Mouse (Mus musculus) lung, postnatal 0 days (tissue): ENCODE results near the gene Tbc1d1. TPM values are rescaled to one million over a fixed set of nuclear protein-coding genes. Genes with fewer than 3 reads are reported as not detected.

Experiments used
- ATAC-seq: fragments of 200-750 bp; cut with Nextera tagmentation; 2 replicates; pipeline ENCODE4 v1.8.0; 2017; ENCODE audit warnings: moderate library complexity
- DNase-seq: peaks from one replicate; pipeline ENCODE4 v3.0.0-alpha.2; 2016; ENCODE audit warnings: low spot score
- H3K27ac ChIP-seq: fragments of 300-500 bp; sonication (generic); 2 replicates; pipeline ENCODE4 v1.5.1; 2014; ENCODE audit warnings: antibody characterized with exemption, mild to moderate bottlenecking, low read length, mixed read lengths
- H3K27me3 ChIP-seq: fragments of 300-500 bp; sonication (generic); replicated peaks from 2 replicates; pipeline ENCODE4 v1.6.1; 2014; ENCODE audit warnings: low read length, mixed read lengths; ENCODE audit not compliant: insufficient read depth
- H3K36me3 ChIP-seq: fragments of 300-500 bp; sonication (generic); 2 replicates; pipeline ENCODE4 v1.6.1; 2014; ENCODE audit warnings: low read length, mixed read lengths; ENCODE audit not compliant: insufficient read depth
- H3K4me1 ChIP-seq: fragments of 300-500 bp; sonication (generic); 2 replicates; pipeline ENCODE4 v1.6.1; 2014; ENCODE audit warnings: antibody characterized with exemption, low read depth, low read length, mixed read lengths; ENCODE audit not compliant: insufficient read depth
- H3K4me2 ChIP-seq: fragments of 300-500 bp; sonication (generic); replicated peaks from 2 replicates; pipeline ENCODE4 v1.6.1; 2014; ENCODE audit warnings: low read depth, mild to moderate bottlenecking, low read length, moderate library complexity, mixed read lengths
- H3K4me3 ChIP-seq: fragments of 300-500 bp; sonication (generic); 2 replicates; pipeline ENCODE4 v1.5.1; 2014; ENCODE audit warnings: low read depth, low read length
- H3K9ac ChIP-seq: fragments of 300-500 bp; sonication (generic); replicated peaks from 2 replicates; pipeline ENCODE4 v1.6.1; 2014; ENCODE audit warnings: low read depth, mild to moderate bottlenecking
- H3K9me3 ChIP-seq: fragments of 300-500 bp; sonication (generic); 2 replicates; pipeline ENCODE4 v1.6.1; 2016; ENCODE audit warnings: low read length, mixed read lengths
- CTCF ChIP-seq: IDR thresholded peaks from 2 replicates; pipeline ENCODE4 v1.5.1; 2016; ENCODE audit warnings: antibody characterized with exemption, mild to moderate bottlenecking
- EP300 ChIP-seq: IDR thresholded peaks from 2 replicates; pipeline ENCODE4 v1.6.1; 2016; ENCODE audit warnings: antibody characterized with exemption, mild to moderate bottlenecking, control low read depth
- WGBS: fragments of 180-500 bp; shearing (Covaris S2); extraction: QIAGEN DNeasy Blood & Tissue Kit; methylation state at CpG from one replicate; pipeline ENCODE4 v1.1.7; 2014; 5-methylcytosine and 5-hydroxymethylcytosine counted together
- polyA plus RNA-seq: library from polyadenylated mRNA; unstranded; fragments of >200 nt; fragmentation: Nextera tagmentation; extraction: Ambion mirVana; gene quantifications from 2 replicates; pipeline ENCODE4 v1.2.1, GENCODE M21; 2015

Tbc1d1 gene
- polyA plus RNA-seq, 1 experiment from 2014 or later, result 15.3 TPM

GRCm38 (mm10) chr5:64312295-64312694 lies 156.2 kb downstream of the Tbc1d1 start:
- ATAC-seq (no peak), DNase-seq (no peak)
- 57% methylated on average over 5 of the region's 5 CpGs for WGBS
- TF ChIP-seq EP300 (no peak), CTCF (no peak)
- Histone ChIP-seq H3K9ac (no peak overlapping the region), H3K27me3 (no peaks in the 10 kb centered on the region), H3K4me2 (no peak overlapping the region), H3K4me3 (no peak overlapping the region), H3K9me3 (no peaks in the 10 kb centered on the region), H3K4me1 (no peaks in the 10 kb centered on the region), H3K27ac (no peak overlapping the region), H3K36me3 (no peaks in the 10 kb centered on the region)

- ATAC-seq (peak; percentile 63), DNase-seq (peak; percentile 53)
- WGBS, result 59% methylated on average over 1 of the region's 1 CpGs
Observed at GRCm38 (mm10) chr5:64313481-64313880, 157.4 kb downstream of the Tbc1d1 start.

GRCm38 (mm10) chr5:64314288-64315052 lies 158.4 kb downstream of the Tbc1d1 start:
- Histone ChIP-seq H3K4me2 (no peak overlapping the region), H3K4me3 (no peak overlapping the region), H3K27me3 (no peaks in the 10 kb centered on the region), H3K27ac (no peak overlapping the region), H3K4me1 (no peaks in the 10 kb centered on the region), H3K9me3 (no peaks in the 10 kb centered on the region), H3K9ac (no peak overlapping the region), H3K36me3 (no peaks in the 10 kb centered on the region)
- ATAC-seq (no peak), DNase-seq (no peak)
- TF ChIP-seq CTCF (no peak), EP300 (no peak)
- WGBS, result 43% methylated on average over 6 of the region's 6 CpGs

More at GRCm38 (mm10) chr5:64313481-64313880, 157.4 kb downstream of the Tbc1d1 start:
- no peak overlapping the region for H3K4me2 ChIP-seq
- no peaks in the 10 kb centered on the region for H3K27me3 ChIP-seq
- H3K4me3 ChIP-seq, result no peak overlapping the region
- no peak overlapping the region for H3K9ac ChIP-seq
- H3K27ac ChIP-seq, result peak overlapping the region; percentile 32; the same call in 1 of the 2 replicates
- no peaks in the 10 kb centered on the region for H3K4me1 ChIP-seq
- no peak for TF ChIP-seq EP300
- peak; percentile 47 for TF ChIP-seq CTCF
- no peaks in the 10 kb centered on the region for H3K36me3 ChIP-seq
- H3K9me3 ChIP-seq, result no peaks in the 10 kb centered on the region

GRCm38 (mm10) chr5:64315088-64315487 lies 159.0 kb downstream of the Tbc1d1 start:
- no peaks in the 10 kb centered on the region for H3K27me3 ChIP-seq
- H3K27ac ChIP-seq, result no peak overlapping the region
- no peak overlapping the region for H3K4me3 ChIP-seq
- DNase-seq (peak; percentile 9), ATAC-seq (peak; percentile 34)
- H3K9me3 ChIP-seq, result no peaks in the 10 kb centered on the region
- H3K9ac ChIP-seq, result no peak overlapping the region
- no peaks in the 10 kb centered on the region for H3K36me3 ChIP-seq
- H3K4me2 ChIP-seq, result no peak overlapping the region
- TF ChIP-seq EP300, result no peak
- 72% methylated on average over 1 of the region's 1 CpGs for WGBS
- H3K4me1 ChIP-seq, result no peaks in the 10 kb centered on the region

- Histone ChIP-seq H3K4me2 (no peak overlapping the region), H3K4me1 (peaks cover 7% of the 10 kb centered on the region; the same call in 1 of the 2 replicates), H3K4me3 (no peak overlapping the region), H3K27ac (no peak overlapping the region), H3K9ac (no peak overlapping the region), H3K27me3 (no peaks in the 10 kb centered on the region), H3K36me3 (no peaks in the 10 kb centered on the region), H3K9me3 (no peaks in the 10 kb centered on the region)
- TF ChIP-seq CTCF (no peak), EP300 (no peak)
- DNase-seq (no peak), ATAC-seq (no peak)
- WGBS, result 77% methylated on average over 4 of the region's 4 CpGs
Observed at GRCm38 (mm10) chr5:64323286-64323685, 167.2 kb downstream of the Tbc1d1 start.

- H3K9ac ChIP-seq, result no peak overlapping the region
- H3K4me2 ChIP-seq, result no peak overlapping the region
- TF ChIP-seq EP300, result no peak
- no peak for TF ChIP-seq CTCF
- peaks cover 7% of the 10 kb centered on the region; the same call in 1 of the 2 replicates for H3K4me1 ChIP-seq
- no peak overlapping the region for H3K27ac ChIP-seq
- DNase-seq, result no peak
- no peaks in the 10 kb centered on the region for H3K9me3 ChIP-seq
- no peaks in the 10 kb centered on the region for H3K27me3 ChIP-seq
- no peak overlapping the region for H3K4me3 ChIP-seq
- no peaks in the 10 kb centered on the region for H3K36me3 ChIP-seq
- WGBS, result 72% methylated on average over 12 of the region's 12 CpGs
- no peak for ATAC-seq
Observed at GRCm38 (mm10) chr5:64324353-64324752, 168.2 kb downstream of the Tbc1d1 start.
